Comparison of ENCODE assay signal across 8 mouse cellular contexts in the genomic region with DNA sequence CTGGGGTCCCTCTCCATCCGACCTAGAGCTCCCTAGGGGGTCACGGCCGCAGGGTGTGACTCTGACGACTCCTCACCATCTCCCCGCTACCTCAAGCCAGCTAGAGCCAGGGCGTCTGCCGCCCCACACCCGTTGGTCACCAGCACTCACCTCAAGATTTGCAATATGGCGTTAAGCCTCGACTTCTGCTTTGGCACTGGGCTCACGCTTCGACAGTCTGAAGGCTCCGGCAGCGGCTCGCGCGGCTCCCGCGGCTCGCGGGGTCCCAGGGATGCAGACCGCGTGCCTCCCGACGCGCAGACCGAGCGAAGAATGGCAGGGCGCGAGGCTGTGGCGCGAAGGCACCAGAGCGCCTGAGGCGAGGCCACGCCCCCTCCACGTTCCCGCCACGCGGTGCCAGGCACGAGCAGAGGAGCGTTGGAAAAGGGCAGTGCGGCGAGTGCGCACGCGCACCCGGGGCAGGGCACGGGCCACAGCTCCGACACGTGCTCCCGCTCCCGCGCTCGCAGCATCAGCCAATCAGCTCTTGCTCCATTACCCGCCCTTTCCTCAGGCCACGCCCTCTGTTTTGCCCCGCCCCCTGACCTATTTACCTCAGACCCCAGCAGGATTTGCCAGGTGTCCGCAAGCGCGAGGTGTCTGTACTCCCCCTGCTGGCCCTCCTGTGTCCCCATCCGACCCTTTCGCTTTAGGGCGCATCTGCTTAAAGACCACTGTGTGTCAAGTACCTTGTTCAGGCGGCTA. TPM values are rescaled to one million over a fixed set of nuclear protein-coding genes. Genes with fewer than 3 reads are reported as not detected.
DNase-seq lines count a peak whose midpoint lies in the region; ATAC-seq lines count a peak whose summit lies in the region.

A gene (minus strand): TSS at position 341 of the 744 bp plus-strand sequence.

- ATAC-seq in megakaryocyte, adult 5-6 weeks (ENCODE audit: poor library complexity, severe bottlenecking) = no peak
- ATAC-seq in heart, embryonic 15.5 days (replicated peaks; ENCODE audit: insufficient number of reproducible peaks, insufficient read depth, low FRiP score, low read depth) = peak; percentile 37
- ATAC-seq in liver, embryonic 16.5 days (ENCODE audit: low read depth) = peak; percentile 7; the same call in 1 of the 2 replicates
- peak; percentile 54; the same call in 1 of the 2 replicates for ATAC-seq in neural tube, embryonic 14.5 days (ENCODE audit: low read depth)

- peak; percentile 69 for DNase-seq in embryo, embryonic 11 days
- peak; percentile 78 for DNase-seq in kidney, postnatal 10 days
- peak; percentile 79 for DNase-seq in thymus, postnatal 4 days

- H3K27ac ChIP-seq in heart, embryonic 15.5 days = no peak within 1 kb of the TSS
- no peak within 1 kb of the TSS for H3K27ac ChIP-seq in liver, embryonic 16.5 days (ENCODE audit: low read length)
- no peak within 1 kb of the TSS for H3K27ac ChIP-seq in neural tube, embryonic 14.5 days (ENCODE audit: low read depth, low read length)

- 24% methylated on average over 64 of the region's 64 CpGs for WGBS in heart, embryonic 15.5 days
- 29% methylated on average over 62 of the region's 64 CpGs for WGBS in liver, embryonic 16.5 days (ENCODE audit: insufficient replicate concordance)
- WGBS in neural tube, embryonic 14.5 days = 21% methylated on average over 50 of the region's 64 CpGs

- H3K27me3 ChIP-seq in megakaryocyte, embryonic 14.5 days (replicated peaks) = no peaks in the 10 kb centered on the region
- no peaks in the 10 kb centered on the region for H3K27me3 ChIP-seq in heart, embryonic 15.5 days
- H3K27me3 ChIP-seq in liver, embryonic 16.5 days (ENCODE audit: control insufficient read depth, insufficient read depth, low read depth, low read length) = peaks cover 5% of the 10 kb centered on the region; the same call in 1 of the 2 replicates
- no peaks in the 10 kb centered on the region for H3K27me3 ChIP-seq in neural tube, embryonic 14.5 days (ENCODE audit: control insufficient read depth, insufficient read depth, low read length)

- H3K9ac ChIP-seq in heart, embryonic 15.5 days = no peak within 1 kb of the TSS
- no peak within 1 kb of the TSS; the same call in 1 of the 2 replicates for H3K9ac ChIP-seq in liver, embryonic 16.5 days (ENCODE audit: low read depth, low read length)
- H3K9ac ChIP-seq in neural tube, embryonic 14.5 days (replicated peaks; ENCODE audit: low read depth, low read length) = 0 out of 2 replicates have a peak within 1 kb of the TSS, but pooled peaks have one; percentile 26

- peaks cover 9% of the 10 kb centered on the region for H3K9me3 ChIP-seq in megakaryocyte, embryonic 14.5 days
- no peaks in the 10 kb centered on the region for H3K9me3 ChIP-seq in heart, embryonic 15.5 days (replicated peaks)
- H3K9me3 ChIP-seq in liver, embryonic 16.5 days (replicated peaks; ENCODE audit: control insufficient read depth, low read length) = peaks cover 3% of the 10 kb centered on the region
- no peaks in the 10 kb centered on the region for H3K9me3 ChIP-seq in neural tube, embryonic 14.5 days (ENCODE audit: control insufficient read depth, low read length)

- peak within 1 kb of the TSS; percentile 59 for H3K4me2 ChIP-seq in heart, embryonic 15.5 days
- peak within 1 kb of the TSS; percentile 43 for H3K4me2 ChIP-seq in liver, embryonic 16.5 days (ENCODE audit: low read depth, low read length)
- H3K4me2 ChIP-seq in neural tube, embryonic 14.5 days (ENCODE audit: low read depth, low read length) = peak within 1 kb of the TSS; percentile 47

- peaks cover 8% of the 10 kb centered on the region for H3K36me3 ChIP-seq in megakaryocyte, embryonic 14.5 days (replicated peaks; ENCODE audit: low read length)
- no peaks in the 10 kb centered on the region for H3K36me3 ChIP-seq in heart, embryonic 15.5 days
- H3K36me3 ChIP-seq in liver, embryonic 16.5 days (ENCODE audit: control insufficient read depth, insufficient read depth) = no peaks in the 10 kb centered on the region
- H3K36me3 ChIP-seq in neural tube, embryonic 14.5 days (ENCODE audit: control insufficient read depth, insufficient read depth, low read length) = no peaks in the 10 kb centered on the region

- peaks cover 34% of the 10 kb centered on the region for H3K4me1 ChIP-seq in megakaryocyte, embryonic 14.5 days
- peaks cover 14% of the 10 kb centered on the region for H3K4me1 ChIP-seq in heart, embryonic 15.5 days (replicated peaks)
- peaks cover 16% of the 10 kb centered on the region for H3K4me1 ChIP-seq in liver, embryonic 16.5 days (ENCODE audit: control insufficient read depth, low read depth, low read length)
- H3K4me1 ChIP-seq in neural tube, embryonic 14.5 days (ENCODE audit: control insufficient read depth, insufficient read depth, low read length) = peaks cover 6% of the 10 kb centered on the region; the same call in 1 of the 2 replicates

- peak within 1 kb of the TSS; percentile 97 for H3K4me3 ChIP-seq in megakaryocyte, embryonic 14.5 days (replicated peaks)
- peak within 1 kb of the TSS; percentile 33 for H3K4me3 ChIP-seq in heart, embryonic 15.5 days
- peak within 1 kb of the TSS; percentile 31 for H3K4me3 ChIP-seq in liver, embryonic 16.5 days (ENCODE audit: low read depth, low read length)
- peak within 1 kb of the TSS; percentile 27 for H3K4me3 ChIP-seq in neural tube, embryonic 14.5 days (ENCODE audit: low read depth, low read length)

RNA-seq across cellular contexts. Expression of the gene that starts here (rescaled TPM):
- not detected in 2 replicates for polyA plus RNA-seq in megakaryocyte, embryonic 14.5 days (2012; ENCODE audit: insufficient read depth, low replicate concordance)
- total RNA-seq in megakaryocyte, adult 5-6 weeks (2015) = 0.05 TPM in 1 of 2 replicates, not detected in the other
- total RNA-seq in megakaryocyte, adult 5-6 weeks (2017) = 0.29 TPM in 1 of 2 replicates, not detected in the other
- polyA plus RNA-seq in heart, embryonic 15.5 days (2015; fragmentation: Nextera tagmentation; extraction: Ambion mirVana) = 0.73 and 1.0 TPM in 2 replicates
- 0.11 and 0.12 TPM in 2 replicates for polyA plus RNA-seq in liver, embryonic 16.5 days (2015; fragmentation: Nextera tagmentation; extraction: Ambion mirVana)
- 5.9 and 9.9 TPM in 2 replicates for polyA plus RNA-seq in neural tube, embryonic 14.5 days (2014; fragmentation: Nextera tagmentation; extraction: Ambion mirVana)

Comparison
In these comparisons a context has a peak if more than half of its experiments do, and no peak if none do; other contexts are left out.
1. Peak in ATAC-seq, H3K4me3 ChIP-seq and H3K4me2 ChIP-seq in liver, embryonic 16.5 days; RNA of the gene not detected or under 1 TPM.
2. H3K4me3 ChIP-seq: peak in every context shown above with its lines; median percentile 97 in megakaryocyte, embryonic 14.5 days; 33 in heart, embryonic 15.5 days; 31 in liver, embryonic 16.5 days; 27 in neural tube, embryonic 14.5 days.